Mouse (Mus musculus) CD8-positive naive resting alpha-beta T cell, adult 57 days (primary cell): ENCODE results near the gene Ep400. TPM values are rescaled to one million over a fixed set of nuclear protein-coding genes. Genes with fewer than 3 reads are reported as not detected.

Experiments
- total RNA-seq: library from RNA; stranded (reverse); gene quantifications from one replicate; pipeline ENCODE4 v1.2.4, GENCODE M21; 2023

The Ep400 gene
- total RNA-seq: 247 TPM

DNA sequence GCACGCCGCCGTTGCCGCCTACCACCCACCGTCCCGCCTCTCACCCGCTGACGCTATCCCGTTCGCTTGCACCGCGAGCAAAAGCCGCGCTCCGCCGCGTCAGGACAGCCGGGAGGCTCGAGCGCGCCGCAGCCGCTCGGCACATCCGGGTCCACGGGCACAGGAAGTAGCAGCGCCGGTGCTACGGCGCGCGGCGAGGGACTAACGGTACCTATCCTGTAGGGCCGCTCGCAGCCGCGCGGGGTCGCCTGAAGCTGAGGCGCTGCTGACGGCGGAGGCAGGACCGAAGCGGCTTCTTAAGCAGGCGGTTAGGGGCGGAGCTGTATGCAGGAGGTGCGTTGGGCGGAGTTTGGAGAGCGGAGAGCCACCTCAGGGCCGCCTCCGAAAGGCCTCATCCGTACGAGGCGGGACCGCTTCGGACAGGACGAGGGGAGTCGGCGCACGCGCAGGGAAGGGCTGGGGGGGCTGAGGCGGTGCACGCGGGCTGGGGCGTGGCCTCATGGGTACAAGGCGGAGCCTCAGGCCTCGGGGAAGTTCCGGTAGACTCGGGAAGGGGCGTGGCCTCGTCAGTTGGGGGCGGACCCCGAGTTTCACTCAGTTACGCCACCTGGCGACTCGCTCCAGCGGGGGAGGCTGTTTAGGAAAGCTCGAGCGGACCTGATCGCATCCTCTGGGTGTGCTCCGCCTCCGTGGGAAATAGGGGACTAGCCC is at the start of gene Ep400:
Ep400 (minus strand) TSS at position 270 of the 711 bp plus-strand sequence.

GRCm38 (mm10) chr5:110809667-110810325 is 39.3 kb upstream of the Ep400 start, which contains the start of gene Ulk1:
Gene Ulk1, minus strand, starts transcription at chr5:110810097.

GRCm38 (mm10) chr5:110779998-110780760 is 9.7 kb upstream of the Ep400 start, which contains the start of gene Pus1:
Gene Pus1, minus strand, starts transcription at chr5:110780659.

DNA sequence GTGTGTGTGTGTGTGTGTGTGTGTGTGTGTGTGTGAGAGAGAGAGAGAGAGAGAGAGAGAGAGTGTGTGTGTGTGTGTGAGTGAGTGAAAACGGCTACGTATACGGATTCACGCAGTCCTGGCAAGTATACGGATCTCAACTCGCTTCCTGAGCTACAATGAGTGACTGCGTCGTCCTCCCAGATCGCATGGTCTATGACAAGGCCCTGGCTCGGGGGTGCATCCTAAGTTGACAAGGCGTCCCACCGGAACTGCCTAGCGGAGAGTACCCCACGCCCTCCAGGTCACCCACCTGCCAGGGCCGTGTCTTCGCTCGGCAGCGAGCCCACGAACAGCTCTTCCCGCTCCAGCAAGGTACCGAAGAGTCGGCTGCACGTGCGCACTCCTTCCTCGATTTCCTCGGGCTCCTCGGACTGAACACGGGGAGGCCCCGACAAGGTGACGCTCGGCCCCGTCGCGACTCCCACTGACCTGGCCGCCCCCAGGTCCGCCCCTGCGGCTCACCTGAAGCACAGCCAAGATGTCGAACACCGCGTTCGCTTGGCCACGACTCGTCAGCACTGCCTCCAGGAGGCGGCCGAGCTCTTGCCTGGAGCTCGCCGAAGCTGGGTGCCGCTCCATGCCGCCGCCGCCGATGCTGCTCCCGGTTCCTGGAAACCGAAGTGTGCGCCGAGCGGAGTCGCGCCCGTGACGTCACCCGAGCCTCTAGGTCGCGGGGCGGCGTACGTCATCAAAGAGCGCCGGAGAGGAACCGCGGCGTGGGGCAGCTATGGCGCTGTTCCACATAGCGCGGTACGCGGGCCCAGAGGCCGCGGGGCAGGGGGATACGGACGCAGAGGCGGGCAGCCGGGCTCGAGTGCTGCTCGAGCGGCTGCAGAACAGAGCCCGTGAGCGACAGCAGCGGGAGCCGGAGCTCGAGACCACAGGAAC is 117.5 kb downstream of the Ep400 start, which contains the start of the genes Noc4l and Ddx51:
Noc4l (minus strand) TSS at position 699 of the 930 bp plus-strand sequence.
Ddx51 (plus strand) TSS at position 733 of the 930 bp plus-strand sequence.

Other genes starting within 250 kb of the Ep400 start
- gene Galnt9, start 226.4 kb downstream of the Ep400 start, total RNA-seq: 6.8 TPM
- 59.9 TPM for gene Noc4l, start 117.3 kb downstream of the Ep400 start, total RNA-seq
- 48.1 TPM for gene Ddx51, start 117.3 kb downstream of the Ep400 start, total RNA-seq
- 33.7 TPM for gene Pus1, start 9.9 kb upstream of the Ep400 start, total RNA-seq
- 93.9 TPM for gene Ulk1, start 39.4 kb upstream of the Ep400 start, total RNA-seq
- gene Hscb, start 69.1 kb upstream of the Ep400 start, total RNA-seq: 24.4 TPM
- 3.9 TPM for gene Chek2, start 69.3 kb upstream of the Ep400 start, total RNA-seq
- gene Ttc28, start 109.1 kb upstream of the Ep400 start, total RNA-seq: 27.2 TPM